Mouse (Mus musculus) liver, adult 2 months (tissue): ENCODE measurements around the gene Arhgap32. TPM values are rescaled to one million over a fixed set of nuclear protein-coding genes. Genes with fewer than 3 reads are reported as not detected.

Experiments used
- DNase-seq: peaks from one replicate; pipeline ENCODE4 v3.0.0-alpha.2; 2011; ENCODE audit warnings: low read depth, low spot score; ENCODE audit errors: extremely low read depth
- H3K27ac ChIP-seq: fragments of 200-500 bp; replicated peaks from 2 replicates; pipeline ENCODE4 v1.5.1; 2012; ENCODE audit warnings: low read depth, mild to moderate bottlenecking, control low read depth, inconsistent platforms, low read length; ENCODE audit not compliant: insufficient read depth
- H3K27me3 ChIP-seq: fragments of 200-500 bp; 2 replicates; pipeline ENCODE4 v1.6.1; 2012; ENCODE audit warnings: mild to moderate bottlenecking, moderate library complexity, low read length, inconsistent platforms; ENCODE audit not compliant: control insufficient read depth, insufficient read depth
- H3K36me3 ChIP-seq: fragments of 200-500 bp; 2 replicates; pipeline ENCODE4 v1.6.1; 2012; ENCODE audit warnings: low read length, inconsistent platforms; ENCODE audit not compliant: control insufficient read depth, insufficient read depth
- H3K4me1 ChIP-seq: fragments of 200-500 bp; 2 replicates; pipeline ENCODE4 v1.6.1; 2011; ENCODE audit warnings: low read length; ENCODE audit not compliant: control insufficient read depth, insufficient read depth
- H3K4me3 ChIP-seq: fragments of 200-500 bp; 2 replicates; pipeline ENCODE4 v1.5.1; 2011; ENCODE audit warnings: low read depth, mild to moderate bottlenecking, control low read depth, low read length, moderate library complexity; ENCODE audit not compliant: insufficient read depth
- H3K79me2 ChIP-seq: fragments of 200-500 bp; 2 replicates; pipeline ENCODE4 v1.6.1; 2012; ENCODE audit warnings: inconsistent platforms, mild to moderate bottlenecking, low read length, moderate library complexity; ENCODE audit not compliant: control insufficient read depth, insufficient read depth
- H3K9ac ChIP-seq: fragments of 200-500 bp; 2 replicates; pipeline ENCODE4 v1.6.1; 2012; ENCODE audit warnings: low read depth, mild to moderate bottlenecking, control low read depth, inconsistent platforms, low read length
- CTCF ChIP-seq: fragments of 200-500 bp; IDR thresholded peaks from 2 replicates; pipeline ENCODE4 v1.5.1; 2011; ENCODE audit warnings: low read depth, low read length, control low read depth
- POLR2A ChIP-seq: fragments of 200-500 bp; IDR thresholded peaks from 2 replicates; pipeline ENCODE4 v1.6.1; 2011; ENCODE audit warnings: low read length, control low read depth; ENCODE audit not compliant: insufficient read depth; ENCODE audit errors: extremely low read depth
- WGBS: fragments of 180-500 bp; shearing (Covaris S2); methylation state at CpG from one replicate; pipeline ENCODE4 v1.1.7; 2018; 5-methylcytosine and 5-hydroxymethylcytosine counted together
- polyA plus RNA-seq: library from polyadenylated mRNA; depleted of rRNA; stranded (reverse); fragments of >200 nt; gene quantifications from 2 replicates; pipeline ENCODE4 v1.2.3, GENCODE M21; 2012
- total RNA-seq: library from RNA; depleted of rRNA; stranded (reverse); fragments of >200 nt; gene quantifications from 2 replicates; pipeline ENCODE4 v1.2.3, GENCODE M21; 2014

Gene Arhgap32
- total and polyA plus RNA-seq, 2 experiments: 0.98 to 3.4 TPM

- Histone ChIP-seq H3K27ac (no peak overlapping the region), H3K9ac (no peak overlapping the region), H3K79me2 (no peaks in the 10 kb centered on the region), H3K4me3 (no peak overlapping the region), H3K4me1 (peaks cover 18% of the 10 kb centered on the region; the same call in 1 of the 2 replicates), H3K27me3 (no peaks in the 10 kb centered on the region), H3K36me3 (peaks cover 23% of the 10 kb centered on the region)
- WGBS: 91% methylated on average over 6 of the region's 6 CpGs
- DNase-seq: no peak
- TF ChIP-seq CTCF (no peak), POLR2A (no peak)
These were observed 130.3 kb downstream of the Arhgap32 start for GRCm38 (mm10) chr9:32246123-32246716.

- no peak for DNase-seq
- H3K79me2 ChIP-seq: no peaks in the 10 kb centered on the region
- H3K27ac ChIP-seq: no peak overlapping the region
- H3K27me3 ChIP-seq: no peaks in the 10 kb centered on the region
- no peaks in the 10 kb centered on the region for H3K4me1 ChIP-seq
- WGBS: 78% methylated on average over 4 of the region's 4 CpGs
- TF ChIP-seq POLR2A (no peak), CTCF (no peak)
- H3K4me3 ChIP-seq: no peak overlapping the region
- no peak overlapping the region for H3K9ac ChIP-seq
- peaks cover 48% of the 10 kb centered on the region for H3K36me3 ChIP-seq
These were observed 134.6 kb downstream of the Arhgap32 start for GRCm38 (mm10) chr9:32250486-32250885.

GRCm38 (mm10) chr9:32253721-32254120, 137.8 kb downstream of the Arhgap32 start:
- Histone ChIP-seq H3K4me1 (no peaks in the 10 kb centered on the region), H3K4me3 (no peak overlapping the region), H3K27ac (no peak overlapping the region), H3K36me3 (peaks cover 50% of the 10 kb centered on the region), H3K27me3 (no peaks in the 10 kb centered on the region), H3K9ac (no peak overlapping the region), H3K79me2 (no peaks in the 10 kb centered on the region)
- 92% methylated on average over 4 of the region's 4 CpGs for WGBS
- no peak for DNase-seq
- TF ChIP-seq POLR2A (no peak), CTCF (no peak)

- peaks cover 41% of the 10 kb centered on the region for H3K36me3 ChIP-seq
- H3K4me1 ChIP-seq: no peaks in the 10 kb centered on the region
- no peaks in the 10 kb centered on the region for H3K27me3 ChIP-seq
- H3K4me3 ChIP-seq: no peak overlapping the region
- H3K79me2 ChIP-seq: no peaks in the 10 kb centered on the region
- no peak overlapping the region for H3K9ac ChIP-seq
- no peak for DNase-seq
- H3K27ac ChIP-seq: no peak overlapping the region
- WGBS: 96% methylated on average over 8 of the region's 8 CpGs
- no peak for TF ChIP-seq CTCF
- no peak for TF ChIP-seq POLR2A
These were observed 141.4 kb downstream of the Arhgap32 start for GRCm38 (mm10) chr9:32257365-32257764.

- no peak overlapping the region for H3K4me3 ChIP-seq
- no peak overlapping the region for H3K27ac ChIP-seq
- H3K36me3 ChIP-seq: peaks cover 40% of the 10 kb centered on the region
- H3K4me1 ChIP-seq: no peaks in the 10 kb centered on the region
- H3K9ac ChIP-seq: no peak overlapping the region
- no peaks in the 10 kb centered on the region for H3K79me2 ChIP-seq
- no peaks in the 10 kb centered on the region for H3K27me3 ChIP-seq
- TF ChIP-seq CTCF: no peak
- no peak for TF ChIP-seq POLR2A
- WGBS: 84% methylated on average over 2 of the region's 2 CpGs
- no peak for DNase-seq
These were observed 141.9 kb downstream of the Arhgap32 start for GRCm38 (mm10) chr9:32257882-32258281.

- Histone ChIP-seq H3K4me3 (no peak overlapping the region), H3K79me2 (no peaks in the 10 kb centered on the region), H3K27ac (no peak overlapping the region), H3K9ac (no peak overlapping the region), H3K4me1 (no peaks in the 10 kb centered on the region), H3K36me3 (no peaks in the 10 kb centered on the region), H3K27me3 (no peaks in the 10 kb centered on the region)
- no peak for TF ChIP-seq POLR2A
- TF ChIP-seq CTCF: peak; percentile 44
- 18% methylated on average over 5 of the region's 5 CpGs for WGBS
- peak; percentile 61 for DNase-seq
These were observed 156.0 kb downstream of the Arhgap32 start for GRCm38 (mm10) chr9:32271896-32272444.
